In genomic region chr4:117997381-117998269, GRCm38 (mm10) we compare ENCODE assay signal across 8 mouse cellular contexts.
DNase-seq lines count a peak whose midpoint lies in the region; ATAC-seq and TF ChIP-seq lines count a peak whose summit lies in the region.

No protein-coding gene starts in this region.

- intact Hi-C loops in left cerebral cortex, postnatal 4 days (cut with DNase I), result no loop called here

- peaks cover 15% of the 10 kb centered on the region; the same call in 1 of the 2 replicates for H3K4me1 ChIP-seq in lung, postnatal 0 days (ENCODE audit: insufficient read depth, low read depth, low read length)

- peak; percentile 76 for DNase-seq in left cerebral cortex, postnatal 4 days
- DNase-seq in left cerebral cortex, adult 9 months (ENCODE audit: low spot score in 2 of 2), result no peak
- peak; percentile 46 for DNase-seq in embryo, embryonic 9.5 days (ENCODE audit: extremely low spot score)
- peak; percentile 29 for DNase-seq in heart, adult 8-10 months (ENCODE audit: low spot score)
- DNase-seq in kidney, adult 8-10 months, result peak; percentile 40 to 62
- peak; percentile 95 for DNase-seq in lung, postnatal 0 days (ENCODE audit: low spot score)
- DNase-seq in skeletal muscle tissue, adult 2 months (ENCODE audit: low read depth, low spot score), result peak; percentile 69
- no peak for DNase-seq in layer of hippocampus, adult 8-10 months (ENCODE audit: low spot score in 2 of 2)

- H3K27me3 ChIP-seq in lung, postnatal 0 days (replicated peaks; ENCODE audit: insufficient read depth, low read length), result no peaks in the 10 kb centered on the region

- ATAC-seq in lung, postnatal 0 days, result peak; percentile 94

- H3K4me3 ChIP-seq in lung, postnatal 0 days (ENCODE audit: low read depth, low read length), result no peak overlapping the region

- TF ChIP-seq EP300 in lung, postnatal 0 days (IDR thresholded peaks at IDR 0.05), result peak; percentile 82

- 25% methylated on average over 20 of the region's 20 CpGs for WGBS in lung, postnatal 0 days

- H3K4me2 ChIP-seq in lung, postnatal 0 days (replicated peaks; ENCODE audit: low read depth, low read length), result peak overlapping the region; percentile 12

- H3K27ac ChIP-seq in lung, postnatal 0 days (ENCODE audit: low read length), result peak overlapping the region; percentile 70

- no peak overlapping the region for H3K9ac ChIP-seq in lung, postnatal 0 days (replicated peaks; ENCODE audit: low read depth)

- no peaks in the 10 kb centered on the region for H3K9me3 ChIP-seq in lung, postnatal 0 days (ENCODE audit: low read length)

- no peaks in the 10 kb centered on the region for H3K36me3 ChIP-seq in lung, postnatal 0 days (ENCODE audit: insufficient read depth, low read length)

- peak; percentile 48 for TF ChIP-seq CTCF in lung, postnatal 0 days (IDR thresholded peaks at IDR 0.05)

Comparison
In these comparisons a context has a peak if more than half of its experiments do, and no peak if none do; other contexts are left out.
1. DNase-seq: peak in left cerebral cortex, postnatal 4 days (single experiment), embryo, embryonic 9.5 days (single experiment), heart, adult 8-10 months (single experiment), kidney, adult 8-10 months (2 of 2), lung, postnatal 0 days (single experiment) and skeletal muscle tissue, adult 2 months (single experiment); none in left cerebral cortex, adult 9 months (0 of 2) and layer of hippocampus, adult 8-10 months (0 of 2).